Mouse (Mus musculus) CH12.LX (cell line): ENCODE measurements around the gene Akap9. TPM values are rescaled to one million over a fixed set of nuclear protein-coding genes. Genes with fewer than 3 reads are reported as not detected.

ENCODE experiments used
- DNase-seq: peaks from one replicate; pipeline ENCODE4 v3.0.0-alpha.2; 2013; ENCODE audit errors: extremely low read depth
- H3K27ac ChIP-seq: 2 replicates; pipeline ENCODE4 v1.5.1; 2012; ENCODE audit warnings: low read depth, mild to moderate bottlenecking, control low read depth, moderate library complexity; ENCODE audit not compliant: insufficient read depth
- H3K27me3 ChIP-seq: replicated peaks from 2 replicates; pipeline ENCODE3; 2012; ENCODE audit warnings: inconsistent platforms
- H3K36me3 ChIP-seq, 2 experiments: replicated peaks in 1 of 2; 2 replicates each; pipeline versions ENCODE3 to v1.6.1; 2012; ENCODE audit warnings: inconsistent platforms in 1 of 2, low read length in 1 of 2, mild to moderate bottlenecking in 1 of 2, mixed read lengths in 1 of 2, moderate library complexity in 1 of 2; ENCODE audit not compliant: control insufficient read depth in 1 of 2, insufficient read depth in 1 of 2
- H3K4me1 ChIP-seq, 2 experiments: 2 replicates each; pipeline ENCODE4 v1.6.1; 2012; ENCODE audit warnings: inconsistent platforms in 1 of 2, moderate library complexity in 1 of 2; ENCODE audit not compliant: insufficient read depth in 2 of 2, control insufficient read depth in 1 of 2
- H3K4me2 ChIP-seq: 2 replicates; pipeline ENCODE4 v1.6.1; 2012; ENCODE audit warnings: low read depth, mild to moderate bottlenecking, control low read depth; ENCODE audit not compliant: poor library complexity, insufficient read depth, severe bottlenecking
- H3K4me3 ChIP-seq, 3 experiments: fragments of 150-350 bp in 1 of 3; sonication (generic) in 1 of 3; replicated peaks in 1 of 3; 2 replicates each; pipeline versions ENCODE3 to v1.5.1; 2011 to 2012; ENCODE audit warnings: low read depth in 2 of 3, low read length in 2 of 3, mild to moderate bottlenecking in 2 of 3, moderate library complexity in 2 of 3, control low read depth in 1 of 3, improper control_type of control experiment in 1 of 3, inconsistent platforms in 1 of 3, mixed read lengths in 1 of 3; ENCODE audit not compliant: poor library complexity in 1 of 3
- H3K79me2 ChIP-seq: replicated peaks from 2 replicates; pipeline ENCODE4 v1.6.1; 2012; ENCODE audit warnings: mild to moderate bottlenecking, moderate library complexity; ENCODE audit not compliant: control insufficient read depth, poor library complexity, insufficient read depth, severe bottlenecking; ENCODE audit errors: extremely low read depth
- H3K9ac ChIP-seq: 2 replicates; pipeline ENCODE4 v1.6.1; 2012; ENCODE audit warnings: low read depth, mild to moderate bottlenecking, control low read depth, moderate library complexity; ENCODE audit not compliant: insufficient read depth
- H3K9me3 ChIP-seq: replicated peaks from 2 replicates; pipeline ENCODE3; 2012; ENCODE audit warnings: low read length, inconsistent platforms, mixed read lengths
- BHLHE40 ChIP-seq: IDR thresholded peaks from 2 replicates; pipeline ENCODE4 v1.6.1; 2011; ENCODE audit warnings: mild to moderate bottlenecking, low read depth, low read length, improper control_type of control experiment
- CTCF ChIP-seq, 2 experiments: IDR thresholded peaks in 1 of 2; conservative IDR thresholded peaks in 1 of 2; 2 replicates each; pipeline ENCODE4 v1.5.1; 2011 to 2012; ENCODE audit warnings: low read depth in 2 of 2, low read length in 2 of 2, improper control_type of control experiment in 1 of 2, inconsistent platforms in 1 of 2, mild to moderate bottlenecking in 1 of 2, moderate library complexity in 1 of 2
- ETS1 ChIP-seq: conservative IDR thresholded peaks from 2 replicates; pipeline ENCODE4 v1.6.1; 2012; ENCODE audit warnings: low read depth, mild to moderate bottlenecking, inconsistent platforms, low read length, improper control_type of control experiment, moderate library complexity
- GABPA ChIP-seq: IDR thresholded peaks from 2 replicates; pipeline ENCODE4 v1.6.1; 2012; ENCODE audit warnings: low read depth, low read length, improper control_type of control experiment, inconsistent platforms; ENCODE audit not compliant: insufficient replicate concordance
- IRF4 ChIP-seq: IDR thresholded peaks from 2 replicates; pipeline ENCODE4 v1.6.1; 2014; ENCODE audit warnings: low read depth, mild to moderate bottlenecking, inconsistent platforms, low read length, improper control_type of control experiment
- MAFK ChIP-seq: IDR thresholded peaks from 2 replicates; pipeline ENCODE4 v1.6.1; 2011; ENCODE audit warnings: low read length, improper control_type of control experiment; ENCODE audit not compliant: insufficient replicate concordance
- MEF2A ChIP-seq: IDR thresholded peaks from 2 replicates; pipeline ENCODE4 v1.6.1; 2014; ENCODE audit warnings: low read depth, mild to moderate bottlenecking, inconsistent platforms, low read length, improper control_type of control experiment, borderline replicate concordance
- MYC ChIP-seq: IDR thresholded peaks from 2 replicates; pipeline ENCODE4 v1.6.1; 2011; ENCODE audit warnings: low read depth, mild to moderate bottlenecking, improper control_type of control experiment, low read length
- NELFE ChIP-seq: IDR thresholded peaks from 2 replicates; pipeline ENCODE4 v1.6.1; 2011; ENCODE audit warnings: low read depth, low read length, improper control_type of control experiment
- PAX5 ChIP-seq: IDR thresholded peaks from 2 replicates; pipeline ENCODE4 v1.6.1; 2012; ENCODE audit warnings: low read length, inconsistent platforms, mixed read lengths
- POLR2AphosphoS2 ChIP-seq: IDR thresholded peaks from 2 replicates; pipeline ENCODE4 v1.6.1; 2011; ENCODE audit warnings: low read depth, low read length, improper control_type of control experiment
- RAD21 ChIP-seq: IDR thresholded peaks from 2 replicates; pipeline ENCODE4 v1.6.1; 2011; ENCODE audit warnings: low read depth, mild to moderate bottlenecking, low read length, improper control_type of control experiment, moderate library complexity
- RCOR1 ChIP-seq: conservative IDR thresholded peaks from 2 replicates; pipeline ENCODE4 v1.6.1; 2012; ENCODE audit warnings: low read depth, mild to moderate bottlenecking, inconsistent platforms, low read length, improper control_type of control experiment
- SIN3A ChIP-seq: IDR thresholded peaks from 2 replicates; pipeline ENCODE4 v1.6.1; 2012; ENCODE audit warnings: low read length, improper control_type of control experiment, inconsistent platforms
- SMC3 ChIP-seq: IDR thresholded peaks from 2 replicates; pipeline ENCODE4 v1.6.1; 2011; ENCODE audit warnings: low read depth, low read length, improper control_type of control experiment
- UBTF ChIP-seq: IDR thresholded peaks from 2 replicates; pipeline ENCODE4 v1.6.1; 2012; ENCODE audit warnings: low read depth, mild to moderate bottlenecking, inconsistent platforms, low read length, improper control_type of control experiment, moderate library complexity
- ZKSCAN1 ChIP-seq: IDR thresholded peaks from 2 replicates; pipeline ENCODE4 v1.6.1; 2012; ENCODE audit warnings: low read depth, inconsistent platforms, low read length, improper control_type of control experiment, borderline replicate concordance
- dilution Hi-C: fragments of 300-500 bp; cut with MboI; formaldehyde crosslinking; loops from 2 replicates; pipeline ENCODE4 v1.14.3; 2020; ENCODE audit warnings: low sequenced_read_pairs; ENCODE audit not compliant: extremely low pct_unique_long_range_greater_than_20kb, extremely low pct_ligation_motif_present
- in situ Hi-C: fragments of 300-500 bp; cut with MboI; formaldehyde crosslinking; loops from 3 replicates; pipeline ENCODE4 v1.14.3; 2019; ENCODE audit warnings: low sequenced_read_pairs, low pct_ligation_motif_present, low pct_unique_long_range_greater_than_20kb, mixed read lengths
- polyA plus RNA-seq: library from polyadenylated mRNA; unstranded; fragments of >175 nt; gene quantifications from 2 replicates; pipeline ENCODE4 v1.2.1, GENCODE M21; 2012; ENCODE audit warnings: low read depth; ENCODE audit not compliant: insufficient read length
- total RNA-seq, 2 experiments: library from RNA; depleted of rRNA; stranded (reverse); fragments of 300-350 nt in 1 of 2; fragments of >200 nt in 1 of 2; gene quantifications; 2 replicates each; pipeline ENCODE4 v1.2.3; 2012 to 2014

Akap9 gene
- total and polyA plus RNA-seq, 3 experiments, result 10.3 to 15.6 (median 12.8) TPM

- in situ Hi-C loops, result no loop called here
- H3K4me2 ChIP-seq, result no peak overlapping the region
- H3K79me2 ChIP-seq, result no peaks in the 10 kb centered on the region; the same call in none of the 2 replicates
- peaks cover 0 to 12% of the 10 kb centered on the region in 2 experiments for H3K36me3 ChIP-seq
- no peak overlapping the region for H3K27ac ChIP-seq
- H3K9me3 ChIP-seq, result no peaks in the 10 kb centered on the region
- H3K4me1 ChIP-seq, result no peaks in the 10 kb centered on the region
- no peak for DNase-seq
- H3K4me3 ChIP-seq, result no peak overlapping the region
- no peak for TF ChIP-seq ETS1
- no peak for TF ChIP-seq NELFE
- no peak for TF ChIP-seq GABPA
- no peak for TF ChIP-seq POLR2AphosphoS2
- TF ChIP-seq RAD21, result no peak
- TF ChIP-seq, all 38 proteins: peak for 0
- Histone ChIP-seq H3K9ac (no peak overlapping the region), H3K27me3 (no peaks in the 10 kb centered on the region)
- dilution Hi-C loops, result no loop called here
Measured at GRCm38 (mm10) chr5:3935778-3936554, 8.1 kb downstream of the Akap9 start.

- Histone ChIP-seq H3K79me2 (no peaks in the 10 kb centered on the region; the same call in 1 of the 2 replicates), H3K4me2 (no peak overlapping the region), H3K27ac (no peak overlapping the region), H3K36me3 (peaks cover 0 to 12% of the 10 kb centered on the region in 2 experiments), H3K9me3 (no peaks in the 10 kb centered on the region), H3K9ac (no peak overlapping the region), H3K4me3 (no peak overlapping the region), H3K27me3 (no peaks in the 10 kb centered on the region), H3K4me1 (no peaks in the 10 kb centered on the region)
- in situ Hi-C loops (no loop called here), dilution Hi-C loops (no loop called here)
- TF ChIP-seq ETS1 (no peak), ZKSCAN1 (no peak), MYC (no peak), IRF4 (no peak), RCOR1 (no peak), CTCF (conservative IDR thresholded peaks at IDR 0.05 in 1 of 2, IDR thresholded peaks at IDR 0.05 in 1 of 2; ENCODE audit: low read depth in 2 of 2, low read length in 2 of 2) (no peak), MEF2A (no peak), NELFE (no peak), BHLHE40 (no peak), POLR2AphosphoS2 (no peak), SMC3 (no peak), SIN3A (no peak), PAX5 (no peak), UBTF (no peak), MAFK (no peak)
- DNase-seq, result no peak
Measured at GRCm38 (mm10) chr5:3938905-3939304, 11.1 kb downstream of the Akap9 start.
